Mouse (Mus musculus): ENCODE measurements around the gene Serp1. TPM values are rescaled to one million over a fixed set of nuclear protein-coding genes. Genes with fewer than 3 reads are reported as not detected.

Gene Serp1
- polyA plus RNA-seq, 1 experiment from 2014 or later: 140 TPM

Other genes starting within 250 kb of the Serp1 start
- gene Tsc22d2, start 111.2 kb downstream of the Serp1 start, polyA plus RNA-seq (2014; fragmentation: Nextera tagmentation; extraction: Ambion mirVana): 12.5 and 17.4 TPM in 2 replicates
- gene Eif2a, start 71 bp downstream of the Serp1 start, polyA plus RNA-seq (2014; fragmentation: Nextera tagmentation; extraction: Ambion mirVana): 58.9 and 61.9 TPM in 2 replicates
- gene Selenot, start 50.7 kb upstream of the Serp1 start, polyA plus RNA-seq (2014; fragmentation: Nextera tagmentation; extraction: Ambion mirVana): 23.8 and 26.7 TPM in 2 replicates
- gene Erich6, start 111.3 kb upstream of the Serp1 start, polyA plus RNA-seq (2014; fragmentation: Nextera tagmentation; extraction: Ambion mirVana): not detected in 2 replicates
- gene Siah2, start 166.5 kb upstream of the Serp1 start, polyA plus RNA-seq (2014; fragmentation: Nextera tagmentation; extraction: Ambion mirVana): 4.0 and 5.7 TPM in 2 replicates

Measured in forebrain, embryonic 11.5 days (tissue).